Mouse (Mus musculus) midbrain, embryonic 10.5 days (tissue): ENCODE measurements at regions not wholly inside any gene's neighbourhood (a gene's known extent, or its start where the extent isn't known, plus 50 kb on each side); places are given as distances from the start of the nearest gene placed in this dataset.

ENCODE experiments used
- DNase-seq: peaks from one replicate; pipeline ENCODE4 v3.0.0-alpha.2; 2017; ENCODE audit warnings: low spot score
- H3K27ac ChIP-seq: fragments of 300-500 bp; sonication (generic); replicated peaks from 2 replicates; pipeline ENCODE4 v1.5.1; 2016; ENCODE audit warnings: mild to moderate bottlenecking
- H3K27me3 ChIP-seq: fragments of 300-500 bp; sonication (generic); 2 replicates; pipeline ENCODE4 v1.6.1; 2016; ENCODE audit warnings: low read depth, mild to moderate bottlenecking; ENCODE audit not compliant: poor library complexity, severe bottlenecking
- H3K36me3 ChIP-seq: fragments of 300-500 bp; sonication (generic); 2 replicates; pipeline ENCODE4 v1.6.1; 2016; ENCODE audit warnings: mild to moderate bottlenecking, moderate library complexity
- H3K4me1 ChIP-seq: fragments of 300-500 bp; sonication (generic); 2 replicates; pipeline ENCODE4 v1.6.1; 2016
- H3K4me3 ChIP-seq: fragments of 300-500 bp; sonication (generic); 2 replicates; pipeline ENCODE4 v1.5.1; 2016; ENCODE audit warnings: mild to moderate bottlenecking, moderate library complexity
- H3K9me3 ChIP-seq: fragments of 300-500 bp; sonication (generic); replicated peaks from 2 replicates; pipeline ENCODE4 v1.6.1; 2016; ENCODE audit warnings: mild to moderate bottlenecking
- WGBS: fragments of 180-500 bp; shearing (Covaris S2); methylation state at CpG from one replicate; pipeline ENCODE4 v1.1.7; 2016; 5-methylcytosine and 5-hydroxymethylcytosine counted together

- Histone ChIP-seq H3K4me1 (no peaks in the 10 kb centered on the region), H3K36me3 (no peaks in the 10 kb centered on the region), H3K4me3 (no peak overlapping the region), H3K9me3 (no peaks in the 10 kb centered on the region), H3K27me3 (no peaks in the 10 kb centered on the region), H3K27ac (no peak overlapping the region)
- DNase-seq: no peak
- 91% methylated on average over 4 of the region's 4 CpGs for WGBS
Measured at GRCm38 (mm10) chr16:87040366-87040765, 313.6 kb upstream of the N6amt1 start.

- Histone ChIP-seq H3K27me3 (no peaks in the 10 kb centered on the region), H3K4me3 (no peak overlapping the region), H3K36me3 (no peaks in the 10 kb centered on the region), H3K27ac (no peak overlapping the region), H3K9me3 (no peaks in the 10 kb centered on the region), H3K4me1 (no peaks in the 10 kb centered on the region)
- WGBS: 92% methylated on average over 1 of the region's 1 CpGs
- no peak for DNase-seq
Measured at GRCm38 (mm10) chr16:87039861-87040260, 314.1 kb upstream of the N6amt1 start.

- no peaks in the 10 kb centered on the region for H3K9me3 ChIP-seq
- H3K36me3 ChIP-seq: no peaks in the 10 kb centered on the region
- no peak overlapping the region for H3K27ac ChIP-seq
- WGBS: 81% methylated on average over 6 of the region's 6 CpGs
- DNase-seq: no peak
- no peaks in the 10 kb centered on the region for H3K4me1 ChIP-seq
- no peak overlapping the region for H3K4me3 ChIP-seq
- H3K27me3 ChIP-seq: no peaks in the 10 kb centered on the region
Measured at GRCm38 (mm10) chr16:87037061-87037460, 316.9 kb upstream of the N6amt1 start.

GRCm38 (mm10) chr16:87031836-87032235 lies 322.1 kb upstream of the N6amt1 start:
- no peaks in the 10 kb centered on the region for H3K9me3 ChIP-seq
- no peaks in the 10 kb centered on the region for H3K4me1 ChIP-seq
- H3K4me3 ChIP-seq: no peak overlapping the region
- no peaks in the 10 kb centered on the region for H3K36me3 ChIP-seq
- no peak for DNase-seq
- 85% methylated on average over 3 of the region's 3 CpGs for WGBS
- H3K27ac ChIP-seq: no peak overlapping the region
- H3K27me3 ChIP-seq: no peaks in the 10 kb centered on the region

- Histone ChIP-seq H3K4me3 (no peak overlapping the region), H3K4me1 (no peaks in the 10 kb centered on the region), H3K9me3 (no peaks in the 10 kb centered on the region), H3K27me3 (no peaks in the 10 kb centered on the region), H3K27ac (no peak overlapping the region), H3K36me3 (no peaks in the 10 kb centered on the region)
- DNase-seq: no peak
- 90% methylated on average over 5 of the region's 5 CpGs for WGBS
Measured at GRCm38 (mm10) chr16:87028516-87029145, 325.4 kb upstream of the N6amt1 start.

- no peaks in the 10 kb centered on the region for H3K27me3 ChIP-seq
- DNase-seq: no peak
- WGBS: 82% methylated on average over 1 of the region's 1 CpGs
- H3K9me3 ChIP-seq: no peaks in the 10 kb centered on the region
- H3K4me3 ChIP-seq: no peak overlapping the region
- no peaks in the 10 kb centered on the region for H3K4me1 ChIP-seq
- no peaks in the 10 kb centered on the region for H3K36me3 ChIP-seq
- no peak overlapping the region for H3K27ac ChIP-seq
Measured at GRCm38 (mm10) chr16:87027621-87028020, 326.4 kb upstream of the N6amt1 start.

GRCm38 (mm10) chr16:87022041-87022440 lies 331.9 kb upstream of the N6amt1 start:
- H3K4me3 ChIP-seq: no peak overlapping the region
- no peaks in the 10 kb centered on the region for H3K27me3 ChIP-seq
- H3K36me3 ChIP-seq: no peaks in the 10 kb centered on the region
- H3K4me1 ChIP-seq: no peaks in the 10 kb centered on the region
- H3K9me3 ChIP-seq: no peaks in the 10 kb centered on the region
- WGBS: 87% methylated on average over 4 of the region's 4 CpGs
- H3K27ac ChIP-seq: no peak overlapping the region
- no peak for DNase-seq

GRCm38 (mm10) chr16:87017107-87017670 lies 336.8 kb upstream of the N6amt1 start:
- no peak for DNase-seq
- Histone ChIP-seq H3K9me3 (no peaks in the 10 kb centered on the region), H3K27ac (no peak overlapping the region), H3K4me1 (no peaks in the 10 kb centered on the region), H3K27me3 (no peaks in the 10 kb centered on the region), H3K36me3 (no peaks in the 10 kb centered on the region), H3K4me3 (no peak overlapping the region)
- WGBS: 93% methylated on average over 7 of the region's 7 CpGs

- no peak for DNase-seq
- Histone ChIP-seq H3K4me1 (peaks cover 5% of the 10 kb centered on the region; the same call in 1 of the 2 replicates), H3K9me3 (no peaks in the 10 kb centered on the region), H3K4me3 (no peak overlapping the region), H3K27me3 (no peaks in the 10 kb centered on the region), H3K36me3 (no peaks in the 10 kb centered on the region), H3K27ac (no peak overlapping the region)
- WGBS: 57% methylated on average over 3 of the region's 3 CpGs
Measured at GRCm38 (mm10) chr16:87001579-87001978, 352.4 kb upstream of the N6amt1 start.

- Histone ChIP-seq H3K4me1 (peaks cover 5% of the 10 kb centered on the region; the same call in 1 of the 2 replicates), H3K4me3 (no peak overlapping the region), H3K9me3 (no peaks in the 10 kb centered on the region), H3K27me3 (no peaks in the 10 kb centered on the region), H3K36me3 (no peaks in the 10 kb centered on the region), H3K27ac (no peak overlapping the region)
- WGBS: 65% methylated on average over 3 of the region's 3 CpGs
- DNase-seq: no peak
Measured at GRCm38 (mm10) chr16:87001135-87001534, 352.9 kb upstream of the N6amt1 start.

GRCm38 (mm10) chr16:86971691-86972090 lies 382.3 kb upstream of the N6amt1 start:
- DNase-seq: no peak
- Histone ChIP-seq H3K27ac (no peak overlapping the region), H3K4me3 (no peak overlapping the region), H3K9me3 (no peaks in the 10 kb centered on the region), H3K27me3 (no peaks in the 10 kb centered on the region), H3K4me1 (no peaks in the 10 kb centered on the region), H3K36me3 (no peaks in the 10 kb centered on the region)
- 89% methylated on average over 3 of the region's 3 CpGs for WGBS

- 0 out of 2 replicates have a peak, but pooled peaks cover 3% of the 10 kb centered on the region for H3K9me3 ChIP-seq
- no peaks in the 10 kb centered on the region for H3K4me1 ChIP-seq
- no peaks in the 10 kb centered on the region for H3K36me3 ChIP-seq
- H3K27me3 ChIP-seq: no peaks in the 10 kb centered on the region
- no peak for DNase-seq
- no peak overlapping the region for H3K4me3 ChIP-seq
- H3K27ac ChIP-seq: no peak overlapping the region
- 88% methylated on average over 6 of the region's 6 CpGs for WGBS
Measured at GRCm38 (mm10) chr16:86949681-86950080, 404.3 kb upstream of the N6amt1 start.

GRCm38 (mm10) chr16:86945531-86946144 lies 408.3 kb upstream of the N6amt1 start:
- Histone ChIP-seq H3K36me3 (no peaks in the 10 kb centered on the region), H3K4me1 (no peaks in the 10 kb centered on the region), H3K9me3 (0 out of 2 replicates have a peak, but pooled peaks cover 3% of the 10 kb centered on the region), H3K27ac (no peak overlapping the region), H3K4me3 (no peak overlapping the region), H3K27me3 (no peaks in the 10 kb centered on the region)
- 86% methylated on average over 6 of the region's 6 CpGs for WGBS
- DNase-seq: no peak
